Mouse (Mus musculus): Measurements from ENCODE around the gene Ghrh. TPM values are rescaled to one million over a fixed set of nuclear protein-coding genes. Genes with fewer than 3 reads are reported as not detected.

Ghrh gene
- total RNA-seq, 2 experiments from 2014 or later, result not detected

DNA sequence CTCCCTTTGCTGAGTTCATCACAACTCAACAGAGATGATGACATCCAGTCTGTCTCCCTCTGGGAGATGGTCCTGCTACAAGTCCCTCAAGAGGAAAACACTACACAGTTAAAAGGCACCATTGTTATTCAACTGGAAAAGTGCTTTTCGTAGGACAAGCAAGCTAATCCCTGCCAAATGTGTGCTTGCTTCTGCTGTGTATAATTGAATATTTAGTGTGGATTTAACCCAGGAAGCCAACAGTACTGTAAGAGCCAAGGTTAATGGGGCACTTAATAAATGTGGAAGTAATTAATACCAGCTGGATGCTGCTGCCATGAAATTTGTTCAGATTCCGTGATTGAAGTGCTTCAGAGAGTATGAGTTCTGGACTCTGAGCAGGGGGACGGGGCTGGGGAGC, 6.8 kb upstream of the Ghrh start:
- no peak for DNase-seq (ENCODE audit: low spot score in 2 of 2)
- intact Hi-C loops (cut with DNase I), result no loop called here

DNA sequence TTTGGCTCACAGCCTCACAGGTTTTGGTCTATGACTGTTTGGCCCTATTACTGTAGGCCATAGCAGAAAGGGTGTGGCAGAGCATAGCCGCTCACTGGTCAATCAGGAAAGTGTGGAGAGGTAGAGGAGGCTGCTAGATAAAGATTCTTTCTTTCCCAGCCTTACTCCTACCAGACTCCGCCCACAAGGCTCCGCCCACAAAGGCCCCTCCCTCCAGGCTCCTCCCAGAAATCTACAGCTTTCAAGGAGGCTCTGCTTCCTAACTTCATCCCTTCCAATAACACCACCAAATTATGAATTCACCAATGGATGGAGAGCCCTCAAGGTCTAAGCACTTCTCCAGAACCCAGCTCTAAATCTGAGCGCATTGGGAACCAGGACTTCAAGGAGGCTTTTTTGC, 5.9 kb upstream of the Ghrh start:
- no peak for DNase-seq (ENCODE audit: low spot score in 2 of 2)
- intact Hi-C loops (cut with DNase I), result no loop called here

GRCm38 (mm10) chr2:157349121-157349778, 1.9 kb upstream of the Ghrh start:
- DNase-seq (ENCODE audit: low spot score in 2 of 2), result no peak
- intact Hi-C loops (cut with DNase I), result no loop called here

DNA sequence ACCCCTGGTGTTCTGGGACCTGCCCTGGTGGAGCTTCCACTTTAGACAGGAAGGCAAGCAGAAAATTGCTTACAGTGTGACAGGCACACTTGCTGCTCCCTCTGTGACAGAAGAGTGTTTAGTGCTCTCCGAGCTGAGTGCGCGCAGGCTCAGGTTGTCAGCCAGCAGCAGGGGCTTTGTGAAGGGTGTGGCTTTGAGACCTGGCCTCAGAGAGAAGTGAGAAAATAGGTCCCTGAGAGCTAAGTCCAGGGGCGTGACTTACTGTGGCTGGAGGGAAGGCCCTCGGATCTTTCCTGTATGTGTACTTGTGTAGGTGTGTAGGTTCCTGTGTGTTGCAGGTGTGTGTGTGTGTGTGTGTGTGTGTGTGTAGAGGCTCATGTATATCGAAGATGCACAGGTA, 4.0 kb downstream of the Ghrh start:
- no peak for DNase-seq (ENCODE audit: low spot score in 2 of 2)
- intact Hi-C loops (cut with DNase I), result no loop called here

- intact Hi-C loops (cut with DNase I), result no loop called here
- no peak for DNase-seq (ENCODE audit: low spot score in 2 of 2)
These were observed 4.9 kb downstream of the Ghrh start for GRCm38 (mm10) chr2:157342328-157342926.

- DNase-seq (ENCODE audit: low spot score in 2 of 2), result peak; percentile 63 to 64
- intact Hi-C loops (cut with DNase I), result loop anchor here (1.0 to 2.0 kb wide), 2 partner anchors 116 to 225 kb away; no protein-coding TSS in a partner anchor
These were observed 5.6 kb downstream of the Ghrh start for GRCm38 (mm10) chr2:157341554-157342270.

- DNase-seq (ENCODE audit: low spot score in 2 of 2), result peak; percentile 43 to 46
- intact Hi-C loops (cut with DNase I), result loop anchor here (2.0 kb wide), 1 partner anchor 227 kb away; no protein-coding TSS in a partner anchor
These were observed 7.0 kb downstream of the Ghrh start for GRCm38 (mm10) chr2:157340221-157340741.

- DNase-seq (ENCODE audit: low spot score in 2 of 2), result no peak
- intact Hi-C loops (cut with DNase I), result loop anchor here (1.0 kb wide), 1 partner anchor 47 kb away; no protein-coding TSS in a partner anchor
These were observed 7.8 kb downstream of the Ghrh start for GRCm38 (mm10) chr2:157339532-157339931.

DNA sequence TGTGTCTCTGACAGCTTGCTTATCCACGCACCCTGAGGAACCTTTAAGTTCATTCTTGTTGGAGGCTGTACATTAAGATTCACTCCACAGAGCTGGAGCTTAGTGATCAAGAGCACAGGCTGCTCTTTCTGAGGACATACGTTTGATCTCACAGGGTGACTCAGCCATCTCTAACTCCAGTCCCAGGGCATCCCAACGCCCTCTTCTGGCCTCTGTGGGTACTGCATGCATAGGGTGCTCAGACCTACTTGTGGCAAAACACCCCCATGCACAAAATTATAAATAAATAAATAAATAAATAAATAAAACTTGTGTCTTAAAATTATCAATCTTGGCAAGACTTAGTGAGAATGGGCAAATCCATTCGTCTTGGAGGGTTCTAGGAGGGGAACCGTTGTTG, 8.6 kb downstream of the Ghrh start:
- intact Hi-C loops (cut with DNase I), result loop anchor here (1.0 kb wide), 1 partner anchor 46 kb away; no protein-coding TSS in a partner anchor
- peak in 1 of 2 experiments; percentile 46 for DNase-seq (ENCODE audit: low spot score in 2 of 2)

DNA sequence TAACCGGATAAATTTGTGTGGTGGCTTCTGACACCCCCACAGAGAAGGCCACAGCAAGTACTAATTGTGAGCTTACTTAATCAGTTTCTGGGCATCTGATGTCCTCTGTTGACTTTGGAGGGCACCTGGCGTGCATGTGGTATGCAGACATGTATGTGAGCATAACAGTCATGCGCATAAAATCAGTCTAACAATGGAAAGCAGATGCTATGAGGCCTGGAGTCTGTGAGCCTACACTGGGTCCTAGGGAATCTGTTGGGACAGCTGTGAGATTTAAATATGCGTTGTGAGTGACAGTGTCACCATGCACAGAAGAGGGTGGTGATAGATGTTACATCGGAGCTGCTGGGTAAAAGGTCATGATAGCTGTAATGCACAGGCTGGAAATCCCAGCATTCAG, 15.2 kb downstream of the Ghrh start:
- intact Hi-C loops (cut with DNase I), result no loop called here
- no peak for DNase-seq (ENCODE audit: low spot score in 2 of 2)

DNA sequence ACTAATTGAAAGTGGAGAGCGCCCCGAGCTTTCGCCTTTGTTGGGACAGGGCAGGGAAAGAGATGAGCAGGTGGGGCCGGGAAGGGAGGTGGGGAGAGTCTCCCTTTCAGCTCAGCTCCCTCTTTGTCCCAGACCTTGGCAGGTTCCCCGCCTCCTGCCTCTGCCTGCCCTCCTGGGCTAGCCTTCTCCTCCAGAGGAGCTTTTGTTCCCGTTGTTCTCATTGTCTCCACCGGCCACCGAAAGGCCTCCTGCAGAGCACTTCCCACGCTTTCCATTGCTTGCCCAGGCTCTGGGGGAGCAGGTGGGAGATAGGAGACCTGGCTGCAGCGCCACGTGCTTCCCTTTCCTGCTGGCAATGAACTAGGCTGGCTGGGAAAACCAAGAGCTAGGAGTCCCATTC, 18.7 kb downstream of the Ghrh start:
- no peak for DNase-seq (ENCODE audit: low spot score in 2 of 2)
- intact Hi-C loops (cut with DNase I), result no loop called here

DNA sequence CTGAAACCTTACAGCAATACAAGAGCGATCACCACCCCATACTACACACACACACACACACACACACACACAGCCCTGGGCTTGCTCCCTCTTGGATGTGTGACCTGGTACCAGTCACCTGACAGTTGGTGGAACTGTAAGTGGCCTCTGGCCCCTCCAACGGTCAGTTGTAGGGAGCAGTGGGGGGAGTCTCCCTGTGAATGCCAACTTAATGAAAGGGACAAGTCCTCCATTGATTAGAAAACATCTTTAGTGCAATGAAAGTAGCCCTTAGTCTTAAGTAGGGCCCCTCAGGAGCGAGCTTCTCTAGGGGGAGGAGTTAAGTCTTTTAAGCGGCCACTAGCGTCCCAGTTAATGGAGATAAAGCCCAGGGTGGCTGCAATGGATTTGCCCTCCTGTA, 19.2 kb downstream of the Ghrh start:
- intact Hi-C loops (cut with DNase I), result no loop called here
- no peak for DNase-seq (ENCODE audit: low spot score in 2 of 2)

DNA sequence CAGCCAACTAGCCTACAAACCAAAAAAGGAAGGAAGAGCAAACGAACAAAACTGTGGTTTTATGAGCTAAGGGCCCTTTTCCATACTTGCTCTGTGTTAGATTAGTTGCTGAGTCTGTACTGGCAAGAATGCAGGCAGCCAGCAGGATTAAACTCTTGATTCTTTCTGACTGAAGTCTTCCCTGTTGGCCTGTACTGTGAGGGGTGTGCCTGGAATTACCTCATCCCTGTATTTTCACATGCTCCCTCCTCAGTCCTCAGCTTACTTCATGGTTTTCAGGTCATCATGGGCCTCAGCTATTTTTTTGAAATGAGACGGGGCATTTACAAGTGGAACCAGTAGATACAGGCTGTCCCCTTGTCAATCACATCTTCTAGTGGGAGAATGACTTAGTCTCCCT, 22.1 kb downstream of the Ghrh start:
- no peak for DNase-seq (ENCODE audit: low spot score in 2 of 2)
- intact Hi-C loops (cut with DNase I), result no loop called here

DNA sequence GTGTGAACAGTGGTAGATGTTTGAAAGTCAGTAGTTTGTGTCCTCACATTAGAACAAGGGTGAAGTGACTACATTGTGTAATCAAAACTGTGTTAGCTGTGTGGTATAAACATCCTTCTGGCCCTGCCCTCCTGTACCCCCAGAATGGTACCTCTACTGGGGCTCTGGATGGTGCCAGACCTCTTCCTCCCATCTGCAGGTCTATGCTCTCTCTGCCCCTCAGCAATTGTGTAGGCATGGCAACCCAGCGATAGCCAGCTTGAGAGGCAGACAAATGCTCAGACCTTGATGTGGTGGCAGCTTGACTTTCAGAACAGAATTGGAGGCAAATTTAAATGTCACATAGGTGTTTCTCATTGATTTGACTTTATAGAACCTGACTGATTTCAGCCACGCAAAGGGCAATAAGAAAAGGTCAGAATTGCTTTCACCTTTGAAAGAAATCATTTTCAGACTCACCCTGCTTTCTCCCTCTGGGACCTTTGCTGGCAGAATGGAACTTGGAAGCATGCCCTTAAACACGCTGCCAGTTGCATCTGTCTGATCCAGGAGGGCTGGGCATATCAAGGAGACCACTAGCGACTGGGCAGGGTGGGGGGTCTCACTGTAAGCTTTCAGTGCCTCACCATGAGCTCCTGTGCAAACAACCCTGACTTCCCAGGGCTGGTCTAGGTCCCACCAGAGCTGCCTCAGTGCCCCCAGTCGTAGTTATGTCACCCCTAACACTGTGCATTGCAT, 25.1 kb downstream of the Ghrh start:
- intact Hi-C loops (cut with DNase I), result no loop called here
- no peak for DNase-seq (ENCODE audit: low spot score in 2 of 2)

GRCm38 (mm10) chr2:157320886-157321285, 26.4 kb downstream of the Ghrh start:
- intact Hi-C loops (cut with DNase I), result no loop called here
- no peak for DNase-seq (ENCODE audit: low spot score in 2 of 2)

- intact Hi-C loops (cut with DNase I), result no loop called here
- no peak for DNase-seq (ENCODE audit: low spot score in 2 of 2)
These were observed 27.2 kb downstream of the Ghrh start for GRCm38 (mm10) chr2:157320135-157320534.

- intact Hi-C loops (cut with DNase I), result no loop called here
- DNase-seq (ENCODE audit: low spot score in 2 of 2), result no peak
These were observed 30.1 kb downstream of the Ghrh start for GRCm38 (mm10) chr2:157317220-157317619.

DNA sequence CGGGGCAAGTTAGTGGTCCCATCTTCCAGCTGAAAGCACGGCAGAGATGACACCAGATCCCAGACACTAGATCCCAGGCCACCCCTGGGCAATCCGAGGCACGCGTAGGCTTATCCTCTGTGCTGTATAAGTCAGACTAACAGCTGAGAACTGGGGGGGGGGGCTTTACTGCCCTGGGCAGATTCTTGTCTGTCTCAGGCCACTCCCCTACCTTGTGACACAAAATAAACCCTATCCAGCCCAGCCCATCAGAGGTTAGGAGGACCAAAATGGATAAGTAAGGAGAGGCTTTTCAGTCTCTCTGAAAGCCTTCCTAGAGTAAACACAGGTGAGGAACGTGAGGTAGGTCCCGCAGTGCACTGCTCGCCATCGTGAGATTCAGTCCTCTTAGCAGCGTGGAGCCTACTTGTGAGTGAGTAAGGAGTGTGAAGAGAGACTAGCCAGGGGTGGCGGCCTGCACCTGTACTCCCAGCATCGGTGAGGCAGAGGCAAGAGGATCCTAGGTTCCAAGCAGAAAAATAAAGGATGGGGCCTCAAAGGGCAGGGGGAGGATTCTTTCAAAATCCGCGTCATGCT, 30.9 kb downstream of the Ghrh start:
- intact Hi-C loops (cut with DNase I), result no loop called here
- no peak for DNase-seq (ENCODE audit: low spot score in 2 of 2)

DNA sequence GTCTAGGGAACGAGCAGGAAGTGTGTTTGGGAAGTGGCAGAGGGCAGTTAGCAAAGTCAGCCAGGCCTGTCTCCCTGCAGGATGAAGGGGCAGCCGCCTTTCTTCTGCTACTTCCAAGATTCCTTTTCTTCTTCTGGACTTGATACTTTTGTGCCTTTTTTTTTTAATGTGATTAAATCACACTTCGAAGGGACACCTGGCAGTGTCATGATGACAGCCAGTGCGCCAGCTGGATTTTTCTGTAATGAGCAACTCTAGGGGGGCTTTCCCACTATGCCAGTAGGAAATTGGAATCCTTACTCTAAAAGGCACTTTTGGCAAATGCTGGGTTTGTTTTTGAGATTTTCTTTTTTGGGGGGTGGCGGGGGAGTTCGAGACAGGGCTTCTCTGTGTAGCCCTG, 31.8 kb downstream of the Ghrh start:
- intact Hi-C loops (cut with DNase I), result no loop called here
- DNase-seq (ENCODE audit: low spot score in 2 of 2), result no peak

DNA sequence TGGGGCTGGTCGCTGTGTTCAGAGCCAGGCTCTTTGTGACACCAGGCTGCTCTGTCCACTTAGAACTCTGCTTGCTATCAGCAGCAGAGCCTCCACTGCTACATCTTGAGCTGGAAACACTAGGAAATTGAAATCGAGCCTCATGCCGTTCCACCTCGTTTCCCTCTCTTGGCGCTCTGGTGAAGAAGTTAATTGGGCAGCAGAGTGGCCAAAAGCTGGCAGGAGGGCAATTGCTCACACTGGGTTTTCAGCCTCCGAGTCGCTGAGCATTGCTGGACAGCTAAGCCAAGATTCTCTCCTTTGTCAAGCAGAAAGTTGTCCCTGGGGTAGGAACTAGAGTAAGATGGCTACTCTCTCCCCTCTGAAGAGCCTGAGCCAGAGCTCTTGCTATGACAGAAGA, 33.0 kb downstream of the Ghrh start:
- intact Hi-C loops (cut with DNase I), result no loop called here
- DNase-seq (ENCODE audit: low spot score in 2 of 2), result no peak

Data from left cerebral cortex, postnatal 36 days (tissue).